Mouse (Mus musculus) monocyte, adult 5-6 weeks (primary cell): ENCODE data around the gene Cacna1b. TPM values are rescaled to one million over a fixed set of nuclear protein-coding genes. Genes with fewer than 3 reads are reported as not detected.
A peak's percentile ranks its signal among the peaks of the same experiment; 100 is the strongest.

Experiments used
- ATAC-seq: fragments of 153-309, 156-312 bp; replicated peaks from 2 replicates; pipeline ENCODE4 v1.8.0; 2017; ENCODE audit warnings: mild to moderate bottlenecking; ENCODE audit not compliant: low TSS enrichment, insufficient number of reproducible peaks, severe bottlenecking, poor library complexity, low FRiP score
- total RNA-seq: library from RNA; stranded (forward); fragments of 200-1000, 200-491, 200-594 nt; gene quantifications from 3 replicates; pipeline ENCODE4 v1.2.3, GENCODE M21; 2017

Gene Cacna1b
- total RNA-seq, 1 experiment from 2014 or later, result not detected

- no peak for ATAC-seq
These were observed 85.3 kb downstream of the Cacna1b start for GRCm38 (mm10) chr2:24677629-24678028.

GRCm38 (mm10) chr2:24674432-24675006 lies 88.4 kb downstream of the Cacna1b start:
- peak; percentile 66; the same call in 1 of the 2 replicates for ATAC-seq

GRCm38 (mm10) chr2:24668598-24668997 lies 94.4 kb downstream of the Cacna1b start:
- ATAC-seq, result no peak

GRCm38 (mm10) chr2:24664678-24665257 lies 98.2 kb downstream of the Cacna1b start:
- no peak for ATAC-seq

- no peak for ATAC-seq
These were observed 103.7 kb downstream of the Cacna1b start for GRCm38 (mm10) chr2:24659150-24659775.

GRCm38 (mm10) chr2:24648503-24648902 lies 114.4 kb downstream of the Cacna1b start:
- ATAC-seq, result no peak

GRCm38 (mm10) chr2:24646452-24647146 lies 116.4 kb downstream of the Cacna1b start:
- ATAC-seq, result no peak

- ATAC-seq, result no peak
These were observed 120.1 kb downstream of the Cacna1b start for GRCm38 (mm10) chr2:24642834-24643233.

- no peak for ATAC-seq
These were observed 124.6 kb downstream of the Cacna1b start for GRCm38 (mm10) chr2:24638102-24638954.

GRCm38 (mm10) chr2:24633645-24634044 lies 129.3 kb downstream of the Cacna1b start:
- no peak for ATAC-seq

- ATAC-seq, result no peak
These were observed 145.8 kb downstream of the Cacna1b start for GRCm38 (mm10) chr2:24617141-24617540.

- ATAC-seq, result no peak
These were observed 153.2 kb downstream of the Cacna1b start for GRCm38 (mm10) chr2:24609789-24610188.

GRCm38 (mm10) chr2:24608765-24609138 lies 154.2 kb downstream of the Cacna1b start:
- ATAC-seq, result no peak; the same call in 1 of the 2 replicates

- ATAC-seq, result no peak
These were observed 154.8 kb downstream of the Cacna1b start for GRCm38 (mm10) chr2:24607905-24608764.

- ATAC-seq, result no peak
These were observed 156.4 kb downstream of the Cacna1b start for GRCm38 (mm10) chr2:24606531-24606930.

- no peak for ATAC-seq
These were observed 157.9 kb downstream of the Cacna1b start for GRCm38 (mm10) chr2:24605096-24605495.

- no peak for ATAC-seq
These were observed 173.5 kb downstream of the Cacna1b start for GRCm38 (mm10) chr2:24589426-24589825.

- ATAC-seq, result no peak
These were observed 175.0 kb downstream of the Cacna1b start for GRCm38 (mm10) chr2:24587999-24588398.
